Mouse (Mus musculus) midbrain, embryonic 16.5 days (tissue): ENCODE measurements at regions not wholly inside any gene's neighbourhood (a gene's known extent, or its start where the extent isn't known, plus 50 kb on each side); places are given as distances from the start of the nearest gene placed in this dataset.

ENCODE experiments used
- ATAC-seq: fragments of 200-750 bp; cut with Nextera tagmentation; 2 replicates; pipeline ENCODE4 v1.8.0; 2017; ENCODE audit warnings: moderate TSS enrichment
- H3K27ac ChIP-seq: fragments of 300-500 bp; sonication (generic); 2 replicates; pipeline ENCODE4 v1.5.1; 2014; ENCODE audit warnings: mild to moderate bottlenecking, low read length, mixed read lengths
- H3K27me3 ChIP-seq: fragments of 300-500 bp; sonication (generic); 2 replicates; pipeline ENCODE4 v1.6.1; 2014; ENCODE audit warnings: low read depth, low read length, mixed read lengths; ENCODE audit not compliant: control insufficient read depth, insufficient read depth
- H3K36me3 ChIP-seq: fragments of 300-500 bp; sonication (generic); 2 replicates; pipeline ENCODE4 v1.6.1; 2014; ENCODE audit warnings: mild to moderate bottlenecking, low read length, moderate library complexity, mixed read lengths; ENCODE audit not compliant: control insufficient read depth, insufficient read depth
- H3K4me1 ChIP-seq: fragments of 300-500 bp; sonication (generic); 2 replicates; pipeline ENCODE4 v1.6.1; 2014; ENCODE audit warnings: mild to moderate bottlenecking, low read length, mixed read lengths; ENCODE audit not compliant: control insufficient read depth, insufficient read depth
- H3K4me2 ChIP-seq: fragments of 300-500 bp; sonication (generic); 2 replicates; pipeline ENCODE4 v1.6.1; 2014; ENCODE audit warnings: mild to moderate bottlenecking, low read length, mixed read lengths
- H3K4me3 ChIP-seq: fragments of 300-500 bp; sonication (generic); 2 replicates; pipeline ENCODE4 v1.5.1; 2014; ENCODE audit warnings: low read depth, mild to moderate bottlenecking, low read length, moderate library complexity, mixed read lengths
- H3K9ac ChIP-seq: fragments of 300-500 bp; sonication (generic); 2 replicates; pipeline ENCODE4 v1.6.1; 2014; ENCODE audit warnings: low read depth, low read length, mixed read lengths
- H3K9me3 ChIP-seq: fragments of 300-500 bp; sonication (generic); replicated peaks from 2 replicates; pipeline ENCODE4 v1.6.1; 2014; ENCODE audit warnings: mild to moderate bottlenecking, low read length, mixed read lengths; ENCODE audit not compliant: control insufficient read depth, poor library complexity, severe bottlenecking
- WGBS: fragments of 180-500 bp; shearing (Covaris S2); extraction: QIAGEN DNeasy Blood & Tissue Kit; methylation state at CpG from one replicate; pipeline ENCODE4 v1.1.7; 2014; 5-methylcytosine and 5-hydroxymethylcytosine counted together

DNA sequence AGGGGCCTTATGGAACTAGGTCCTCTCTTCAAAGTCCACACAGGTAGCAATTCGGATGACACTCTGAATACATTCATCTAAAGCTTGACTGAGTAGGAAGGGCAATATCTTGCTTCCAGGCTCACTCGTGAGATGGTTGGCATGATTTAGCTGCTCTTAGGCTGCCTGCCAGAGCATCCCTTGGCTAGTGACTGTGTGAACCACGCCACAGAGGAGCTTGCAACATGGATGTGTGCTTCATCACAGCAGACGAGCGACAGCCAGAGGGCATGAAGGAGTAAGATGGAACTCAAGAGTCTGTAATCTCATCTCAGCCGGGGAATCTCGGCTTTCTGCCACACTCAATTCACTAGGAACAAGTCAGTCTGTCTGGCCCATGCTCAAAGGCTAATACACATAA lies 127.3 kb downstream of the CK137956 start:
- H3K4me3 ChIP-seq, result no peak overlapping the region
- 82% methylated on average over 7 of the region's 7 CpGs for WGBS
- no peaks in the 10 kb centered on the region for H3K36me3 ChIP-seq
- no peaks in the 10 kb centered on the region for H3K4me1 ChIP-seq
- no peak for ATAC-seq
- no peaks in the 10 kb centered on the region for H3K9me3 ChIP-seq
- H3K9ac ChIP-seq, result no peak overlapping the region
- no peak overlapping the region for H3K27ac ChIP-seq
- no peaks in the 10 kb centered on the region for H3K27me3 ChIP-seq
- H3K4me2 ChIP-seq, result no peak overlapping the region

DNA sequence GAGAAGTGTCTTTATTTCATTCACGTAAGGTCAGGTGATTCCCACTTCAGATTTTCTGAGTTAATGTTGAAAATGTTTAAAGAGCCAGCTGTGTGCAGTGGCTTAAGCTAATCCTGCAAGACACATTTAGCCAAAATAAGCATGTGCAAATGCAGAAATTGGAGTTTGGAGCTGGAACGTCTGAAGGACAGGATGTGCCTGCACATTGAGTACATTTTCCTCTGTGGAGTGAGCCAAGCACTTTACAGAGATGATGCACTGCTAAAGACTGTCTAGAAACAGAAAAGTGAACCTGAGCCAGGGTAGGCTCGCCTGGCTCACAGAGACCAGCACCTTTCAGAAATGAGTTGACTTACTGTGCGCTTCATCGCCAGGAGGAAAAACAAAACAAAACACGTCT lies 137.1 kb downstream of the CK137956 start:
- no peaks in the 10 kb centered on the region for H3K4me1 ChIP-seq
- WGBS, result 81% methylated on average over 6 of the region's 6 CpGs
- no peak overlapping the region for H3K4me3 ChIP-seq
- H3K4me2 ChIP-seq, result no peak overlapping the region
- ATAC-seq, result no peak
- no peak overlapping the region for H3K27ac ChIP-seq
- no peaks in the 10 kb centered on the region for H3K9me3 ChIP-seq
- H3K27me3 ChIP-seq, result no peaks in the 10 kb centered on the region
- no peak overlapping the region for H3K9ac ChIP-seq
- H3K36me3 ChIP-seq, result no peaks in the 10 kb centered on the region

DNA sequence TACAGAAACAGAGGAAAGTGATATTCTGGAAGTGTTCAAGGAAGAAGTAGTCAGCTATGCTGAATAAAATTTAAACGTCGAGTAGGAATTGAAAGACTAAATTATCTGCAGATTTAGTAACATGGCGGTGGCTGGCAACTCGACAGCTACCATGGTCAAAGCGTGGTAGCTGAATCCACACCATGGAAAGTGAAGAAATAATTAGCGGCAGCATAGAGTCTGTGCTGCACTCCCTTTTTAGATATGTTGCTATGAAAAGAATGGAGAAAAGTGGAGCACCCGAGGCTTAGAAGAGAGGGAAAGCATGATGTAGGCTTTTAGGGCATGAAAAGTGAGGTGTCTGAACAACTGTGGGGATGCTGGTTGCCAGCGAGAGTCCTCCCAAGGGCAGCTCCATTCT lies 143.8 kb downstream of the CK137956 start:
- 89% methylated on average over 8 of the region's 8 CpGs for WGBS
- Histone ChIP-seq H3K27me3 (no peaks in the 10 kb centered on the region), H3K4me1 (no peaks in the 10 kb centered on the region; the same call in 1 of the 2 replicates), H3K4me2 (no peak overlapping the region), H3K27ac (no peak overlapping the region), H3K4me3 (no peak overlapping the region), H3K9ac (no peak overlapping the region), H3K9me3 (no peaks in the 10 kb centered on the region), H3K36me3 (no peaks in the 10 kb centered on the region)
- no peak for ATAC-seq

DNA sequence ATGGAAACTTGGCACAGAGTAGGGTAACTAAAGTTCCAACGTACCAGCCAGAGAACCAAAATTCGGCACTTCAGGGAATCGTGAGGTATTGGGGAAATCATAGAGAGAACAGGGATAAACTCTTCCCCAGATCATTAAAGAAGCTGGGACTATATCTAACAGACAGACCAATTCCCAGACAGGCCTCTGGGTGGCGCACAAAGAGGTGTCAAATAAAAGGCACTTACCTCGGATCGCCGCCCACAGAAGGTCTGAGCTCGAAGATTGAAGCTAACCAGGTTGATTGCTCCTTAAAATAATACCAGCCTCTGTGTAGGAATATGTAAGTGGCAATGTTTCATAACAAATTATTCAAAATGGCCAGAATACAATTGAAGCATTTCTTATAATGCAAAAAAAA lies 151.2 kb downstream of the CK137956 start:
- 83% methylated on average over 8 of the region's 8 CpGs for WGBS
- Histone ChIP-seq H3K4me2 (no peak overlapping the region), H3K9me3 (peaks cover 2% of the 10 kb centered on the region; the same call in 1 of the 2 replicates), H3K4me3 (no peak overlapping the region), H3K9ac (no peak overlapping the region), H3K27ac (no peak overlapping the region), H3K27me3 (no peaks in the 10 kb centered on the region), H3K36me3 (no peaks in the 10 kb centered on the region), H3K4me1 (no peaks in the 10 kb centered on the region)
- ATAC-seq, result no peak

DNA sequence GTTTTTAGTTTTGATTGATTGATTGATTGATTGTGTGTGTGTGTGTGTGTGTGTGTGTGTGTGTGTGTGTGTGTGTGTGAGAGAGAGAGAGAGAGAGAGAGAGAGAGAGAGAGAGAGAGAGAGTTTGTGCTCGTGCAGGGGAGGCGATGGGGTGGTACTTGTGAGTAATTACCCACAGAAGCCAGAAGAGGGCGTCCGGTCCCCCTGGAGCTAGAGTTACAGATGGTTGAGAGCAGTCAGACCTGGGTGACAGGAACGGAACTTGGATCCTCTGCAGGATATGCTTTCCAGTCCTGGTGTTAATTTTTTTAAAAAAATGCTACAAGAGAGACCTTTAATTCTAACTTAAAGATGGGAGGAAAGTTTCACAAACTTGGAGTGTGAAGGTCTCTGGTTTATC lies 151.7 kb downstream of the CK137956 start:
- Histone ChIP-seq H3K4me1 (no peaks in the 10 kb centered on the region), H3K4me3 (no peak overlapping the region), H3K9ac (no peak overlapping the region), H3K27me3 (no peaks in the 10 kb centered on the region), H3K36me3 (no peaks in the 10 kb centered on the region), H3K4me2 (no peak overlapping the region), H3K9me3 (peaks cover 3% of the 10 kb centered on the region; the same call in 1 of the 2 replicates), H3K27ac (no peak overlapping the region)
- 67% methylated on average over 5 of the region's 5 CpGs for WGBS
- ATAC-seq, result no peak

DNA sequence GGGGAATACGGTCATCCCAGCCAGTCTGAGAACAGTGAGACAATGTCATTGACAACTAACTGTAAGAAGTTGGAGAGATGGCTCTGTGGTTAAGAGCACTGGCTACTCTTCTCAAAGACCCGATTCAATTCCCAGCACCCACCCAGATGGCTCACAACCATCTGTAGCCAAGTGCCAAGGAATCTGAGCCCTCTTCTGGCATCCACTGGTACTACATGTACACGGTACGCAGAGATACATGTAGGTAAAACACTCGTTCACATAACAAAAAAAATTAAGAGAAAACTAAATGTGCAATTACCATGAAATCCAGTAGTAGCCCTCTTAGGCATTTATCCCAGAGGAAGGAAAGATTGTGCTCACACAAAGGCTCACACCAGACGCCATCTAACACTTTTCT lies 156.1 kb downstream of the CK137956 start:
- H3K9me3 ChIP-seq, result peaks cover 3% of the 10 kb centered on the region; the same call in 1 of the 2 replicates
- no peaks in the 10 kb centered on the region for H3K27me3 ChIP-seq
- H3K4me3 ChIP-seq, result no peak overlapping the region
- 92% methylated on average over 6 of the region's 6 CpGs for WGBS
- no peaks in the 10 kb centered on the region for H3K4me1 ChIP-seq
- H3K9ac ChIP-seq, result no peak overlapping the region
- H3K36me3 ChIP-seq, result no peaks in the 10 kb centered on the region
- H3K27ac ChIP-seq, result no peak overlapping the region
- no peak for ATAC-seq
- no peak overlapping the region for H3K4me2 ChIP-seq

DNA sequence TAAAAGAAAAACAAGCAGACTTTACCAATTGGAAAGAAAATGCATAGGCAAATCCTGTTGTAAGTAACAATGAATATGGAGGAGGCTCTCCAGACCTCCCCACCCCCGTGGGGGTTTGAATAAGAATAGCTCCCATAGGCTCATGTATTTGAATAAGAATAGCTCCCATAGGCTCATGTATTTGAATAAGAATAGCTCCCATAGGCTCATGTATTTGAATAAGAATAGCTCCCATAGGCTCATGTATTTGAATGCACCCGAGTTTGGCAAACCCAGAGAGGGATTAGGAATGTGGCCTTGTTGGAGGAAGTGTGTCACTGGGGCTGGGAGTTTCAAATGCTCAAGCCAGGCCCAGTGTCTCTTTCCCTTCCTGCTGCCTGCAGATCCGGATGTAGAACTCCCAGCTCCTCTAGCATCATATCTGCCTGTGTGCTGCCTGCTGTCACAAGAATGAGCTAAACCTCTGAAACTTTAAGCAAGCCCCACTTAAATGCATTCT lies 158.7 kb downstream of the CK137956 start:
- WGBS, result 56% methylated on average over 3 of the region's 3 CpGs
- Histone ChIP-seq H3K4me2 (no peak overlapping the region), H3K27me3 (no peaks in the 10 kb centered on the region), H3K36me3 (no peaks in the 10 kb centered on the region), H3K27ac (no peak overlapping the region), H3K9ac (no peak overlapping the region), H3K4me1 (no peaks in the 10 kb centered on the region), H3K4me3 (no peak overlapping the region), H3K9me3 (peaks cover 3% of the 10 kb centered on the region; the same call in 1 of the 2 replicates)
- no peak for ATAC-seq

DNA sequence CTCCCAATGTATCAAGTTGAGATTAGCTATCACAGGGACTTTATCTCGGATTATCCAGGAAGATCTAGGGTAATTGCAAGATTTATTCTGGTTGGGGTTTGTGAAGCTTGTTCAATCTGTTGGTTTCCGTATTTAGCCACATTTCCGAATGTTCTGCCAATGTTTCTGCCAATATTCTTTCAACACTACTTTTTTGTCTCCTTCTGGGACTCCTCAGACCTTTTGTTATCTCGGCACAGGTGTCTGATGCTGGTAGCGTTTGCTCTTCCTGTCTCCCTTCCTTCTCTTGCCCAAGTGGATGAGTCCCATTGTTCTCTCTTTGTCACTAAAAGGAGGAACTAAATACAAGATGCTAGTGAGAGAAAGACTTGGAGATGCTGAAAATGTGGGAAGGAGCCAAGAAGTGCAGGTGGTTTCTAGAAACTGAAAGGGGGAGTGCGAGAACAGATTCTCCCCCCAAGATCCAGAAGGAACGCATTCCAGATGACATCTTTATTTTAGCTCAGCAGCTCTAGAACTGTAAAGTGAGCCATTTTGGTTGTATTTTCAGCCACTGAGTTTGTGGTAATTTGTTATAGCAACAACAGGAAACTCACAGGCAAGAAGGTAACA lies 159.7 kb downstream of the CK137956 start:
- WGBS, result 95% methylated on average over 7 of the region's 7 CpGs
- Histone ChIP-seq H3K9me3 (peaks cover 3% of the 10 kb centered on the region; the same call in 1 of the 2 replicates), H3K4me3 (no peak overlapping the region), H3K4me2 (no peak overlapping the region), H3K36me3 (no peaks in the 10 kb centered on the region), H3K4me1 (no peaks in the 10 kb centered on the region), H3K27me3 (no peaks in the 10 kb centered on the region), H3K9ac (no peak overlapping the region), H3K27ac (no peak overlapping the region)
- no peak for ATAC-seq

DNA sequence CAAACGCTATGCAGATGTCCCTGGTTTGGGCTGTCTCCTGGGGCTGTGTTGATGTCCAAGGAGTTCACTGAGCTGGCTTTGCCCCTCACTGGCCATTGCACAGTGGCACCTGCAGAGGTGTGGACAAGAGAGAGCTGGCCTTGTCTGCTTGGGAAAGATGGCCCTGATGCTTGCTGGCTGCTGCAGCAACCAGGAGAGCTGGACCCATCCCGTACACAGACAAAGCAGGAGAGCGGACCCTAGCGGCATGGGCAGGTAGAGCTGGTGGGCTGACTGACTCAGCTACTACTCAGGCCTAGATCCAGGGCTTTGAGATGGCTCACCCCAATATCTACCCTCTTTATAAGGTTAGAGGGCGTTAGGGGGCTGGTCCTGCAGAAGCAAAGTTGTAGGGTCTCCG lies 161.7 kb downstream of the CK137956 start:
- Histone ChIP-seq H3K36me3 (no peaks in the 10 kb centered on the region), H3K4me2 (no peak overlapping the region), H3K4me3 (no peak overlapping the region), H3K4me1 (no peaks in the 10 kb centered on the region), H3K27me3 (no peaks in the 10 kb centered on the region), H3K27ac (no peak overlapping the region), H3K9ac (no peak overlapping the region), H3K9me3 (no peaks in the 10 kb centered on the region)
- ATAC-seq, result no peak
- 77% methylated on average over 6 of the region's 6 CpGs for WGBS
